Mouse (Mus musculus) lung, embryonic 15.5 days (tissue): ENCODE results near the gene Vps33a. TPM values are rescaled to one million over a fixed set of nuclear protein-coding genes. Genes with fewer than 3 reads are reported as not detected.

ENCODE experiments used
- ATAC-seq: fragments of 200-750 bp; cut with Nextera tagmentation; 2 replicates; pipeline ENCODE4 v1.8.0; 2017; ENCODE audit warnings: moderate number of reproducible peaks, borderline replicate concordance; ENCODE audit not compliant: low FRiP score, low TSS enrichment; ENCODE audit errors: extremely low read depth
- H3K27ac ChIP-seq: fragments of 300-500 bp; sonication (generic); 2 replicates; pipeline ENCODE4 v1.5.1; 2015; ENCODE audit warnings: moderate library complexity, mild to moderate bottlenecking, inconsistent platforms
- H3K27me3 ChIP-seq: fragments of 300-500 bp; sonication (generic); 2 replicates; pipeline ENCODE4 v1.6.1; 2015; ENCODE audit warnings: inconsistent platforms
- H3K36me3 ChIP-seq: fragments of 300-500 bp; sonication (generic); 2 replicates; pipeline ENCODE4 v1.6.1; 2015; ENCODE audit warnings: inconsistent platforms
- H3K4me1 ChIP-seq: fragments of 300-500 bp; sonication (generic); 2 replicates; pipeline ENCODE4 v1.6.1; 2015; ENCODE audit warnings: inconsistent platforms
- H3K4me2 ChIP-seq: fragments of 300-500 bp; sonication (generic); 2 replicates; pipeline ENCODE4 v1.6.1; 2015; ENCODE audit warnings: inconsistent platforms, mild to moderate bottlenecking, moderate library complexity
- H3K4me3 ChIP-seq: fragments of 300-500 bp; sonication (generic); 2 replicates; pipeline ENCODE4 v1.5.1; 2015; ENCODE audit warnings: mild to moderate bottlenecking, inconsistent platforms
- H3K9ac ChIP-seq: fragments of 300-500 bp; sonication (generic); 2 replicates; pipeline ENCODE4 v1.6.1; 2015; ENCODE audit warnings: inconsistent platforms
- H3K9me3 ChIP-seq: fragments of 300-500 bp; sonication (generic); 2 replicates; pipeline ENCODE4 v1.6.1; 2016; ENCODE audit warnings: inconsistent platforms
- WGBS: fragments of 180-500 bp; shearing (Covaris S2); methylation state at CpG from one replicate; pipeline ENCODE4 v1.1.7; 2015; 5-methylcytosine and 5-hydroxymethylcytosine counted together
- microRNA-seq: library from miRNA; unstranded; fragments of <30 nt; microRNA quantifications from one replicate; pipeline ENCODE4, GENCODE M21; 2016
- polyA plus RNA-seq: library from polyadenylated mRNA; unstranded; fragments of >200 nt; fragmentation: Nextera tagmentation; extraction: Ambion mirVana; gene quantifications from 2 replicates; pipeline ENCODE4 v1.2.1, GENCODE M21; 2015

Vps33a gene
- polyA plus RNA-seq, 1 experiment from 2014 or later = 24.7 TPM

DNA sequence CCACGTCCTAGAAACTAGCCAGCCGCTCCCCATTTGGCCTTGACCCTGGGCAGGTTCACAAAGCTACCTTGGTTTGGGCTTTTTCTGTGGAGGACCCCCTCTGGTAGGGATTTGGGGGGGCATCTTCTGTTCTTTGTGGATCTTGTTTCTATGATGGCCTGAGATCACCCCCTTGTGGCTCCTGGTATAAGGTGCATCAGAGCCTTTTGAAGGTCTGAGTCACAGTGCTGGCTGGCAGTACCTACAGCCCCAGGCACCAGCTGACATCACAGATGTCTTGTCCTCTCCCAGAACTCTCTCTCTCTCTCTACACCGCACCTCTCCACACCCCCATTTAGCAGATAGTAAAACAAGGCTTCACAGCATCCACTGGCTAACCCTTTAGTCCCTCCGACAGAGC is 73.1 kb downstream of the Vps33a start:
- no peak overlapping the region for H3K27ac ChIP-seq
- ATAC-seq = no peak
- no peaks in the 10 kb centered on the region for H3K9me3 ChIP-seq
- no peak overlapping the region for H3K4me3 ChIP-seq
- H3K4me2 ChIP-seq = no peak overlapping the region
- H3K4me1 ChIP-seq = peaks cover 8% of the 10 kb centered on the region
- H3K36me3 ChIP-seq = no peaks in the 10 kb centered on the region
- WGBS = 32% methylated on average over 4 of the region's 4 CpGs
- no peak overlapping the region for H3K9ac ChIP-seq
- H3K27me3 ChIP-seq = no peaks in the 10 kb centered on the region; the same call in 1 of the 2 replicates

GRCm38 (mm10) chr5:123489935-123490334 is 82.9 kb downstream of the Vps33a start:
- no peak overlapping the region for H3K4me2 ChIP-seq
- H3K27ac ChIP-seq = no peak overlapping the region
- ATAC-seq = no peak
- H3K4me3 ChIP-seq = no peak overlapping the region
- 56% methylated on average over 9 of the region's 9 CpGs for WGBS
- no peaks in the 10 kb centered on the region for H3K36me3 ChIP-seq
- H3K9ac ChIP-seq = no peak overlapping the region
- H3K9me3 ChIP-seq = no peaks in the 10 kb centered on the region
- 0 out of 2 replicates have a peak, but pooled peaks cover 10% of the 10 kb centered on the region for H3K4me1 ChIP-seq
- no peaks in the 10 kb centered on the region; the same call in 1 of the 2 replicates for H3K27me3 ChIP-seq

- H3K36me3 ChIP-seq = no peaks in the 10 kb centered on the region
- H3K4me3 ChIP-seq = no peak within 1 kb of the TSS
- no peaks in the 10 kb centered on the region; the same call in 1 of the 2 replicates for H3K27me3 ChIP-seq
- no peak within 1 kb of the TSS for H3K9ac ChIP-seq
- no peaks in the 10 kb centered on the region for H3K9me3 ChIP-seq
- peak within 1 kb of the TSS; percentile 48 for H3K4me2 ChIP-seq
- ATAC-seq = no peak
- no peak within 1 kb of the TSS for H3K27ac ChIP-seq
- WGBS = 7% methylated on average over 25 of the region's 25 CpGs
- 0 out of 2 replicates have a peak, but pooled peaks cover 10% of the 10 kb centered on the region for H3K4me1 ChIP-seq
Observed at GRCm38 (mm10) chr5:123489112-123489785, 83.6 kb downstream of the Vps33a start, which contains the start of the genes Lrrc43 and Il31. Lrrc43 (plus strand) TSS chr5:123489305. Il31 (minus strand) TSS chr5:123489489.

DNA sequence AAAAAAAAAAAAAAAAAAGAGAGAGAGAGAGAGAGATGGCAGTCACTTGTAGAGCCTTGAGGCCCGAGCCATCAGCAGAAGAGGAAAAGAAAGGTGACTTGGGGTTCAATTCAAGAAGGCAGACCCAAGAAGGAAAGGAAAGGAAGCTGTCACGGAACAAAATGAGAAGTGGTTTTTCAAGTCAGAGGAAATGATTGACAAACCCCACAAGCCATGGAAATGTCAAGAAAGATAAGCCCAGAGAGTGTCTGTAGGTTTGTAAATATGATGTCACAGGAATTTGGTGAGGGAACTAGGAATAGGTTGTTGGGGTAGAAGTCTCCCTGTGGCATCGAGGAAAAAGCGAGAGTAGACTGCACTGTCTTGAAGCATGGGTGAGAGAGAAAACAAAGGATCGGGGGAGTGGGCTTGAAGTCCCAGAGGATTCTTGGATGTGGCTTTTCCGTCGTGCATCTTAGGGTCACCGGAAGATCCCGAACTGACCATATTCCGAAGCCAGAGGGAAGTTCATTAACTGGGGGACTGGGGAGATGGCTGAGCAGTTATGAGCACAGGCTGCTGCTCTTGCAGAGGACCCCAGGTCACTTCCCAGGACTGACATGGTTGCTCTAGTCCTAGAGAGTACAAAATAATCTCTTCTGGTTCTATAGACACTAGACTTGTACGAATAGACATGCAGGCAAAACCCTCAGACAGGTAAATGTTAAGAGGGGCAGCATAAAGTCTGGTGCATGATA is 85.0 kb downstream of the Vps33a start:
- no peak for ATAC-seq
- Histone ChIP-seq H3K9ac (no peak overlapping the region), H3K4me3 (no peak overlapping the region), H3K27ac (no peak overlapping the region), H3K9me3 (no peaks in the 10 kb centered on the region), H3K4me1 (0 out of 2 replicates have a peak, but pooled peaks cover 10% of the 10 kb centered on the region), H3K36me3 (no peaks in the 10 kb centered on the region), H3K27me3 (no peaks in the 10 kb centered on the region; the same call in 1 of the 2 replicates), H3K4me2 (no peak overlapping the region)
- 73% methylated on average over 11 of the region's 11 CpGs for WGBS

Small RNAs within 50 kb of the gene (microRNA-seq; reads per million reads assigned to microRNA genes)
- 2.8 reads per million, percentile 10 among the genes with 10 or more reads in this experiment for gene Mir7647

Other genes starting within 250 kb of the Vps33a start
- 21.2 and 24.6 TPM in 2 replicates for gene Bcl7a, start 229.2 kb downstream of the Vps33a start, polyA plus RNA-seq
- 17.1 and 20.6 TPM in 2 replicates for gene Mlxip, start 178.2 kb downstream of the Vps33a start, polyA plus RNA-seq
- gene Lrrc43, start 83.7 kb downstream of the Vps33a start, polyA plus RNA-seq = 0.60 and 0.65 TPM in 2 replicates
- not detected in 2 replicates for gene Il31, start 83.5 kb downstream of the Vps33a start, polyA plus RNA-seq
- 0.40 and 0.54 TPM in 2 replicates for gene B3gnt4, start 62.6 kb downstream of the Vps33a start, polyA plus RNA-seq
- 109 and 115 TPM in 2 replicates for gene Diablo, start 48.9 kb downstream of the Vps33a start, polyA plus RNA-seq
- 0.36 and 1.3 TPM in 2 replicates for gene Gm49027, start 47.5 kb downstream of the Vps33a start, polyA plus RNA-seq
- 35.5 and 39.1 TPM in 2 replicates for gene Clip1, start 111.6 kb upstream of the Vps33a start, polyA plus RNA-seq
- 67.1 and 90.4 TPM in 2 replicates for gene Zcchc8, start 148.1 kb upstream of the Vps33a start, polyA plus RNA-seq
- gene Rsrc2, start 176.4 kb upstream of the Vps33a start, polyA plus RNA-seq = 99.7 and 107 TPM in 2 replicates
- 30.3 and 32.3 TPM in 2 replicates for gene Kntc1, start 176.7 kb upstream of the Vps33a start, polyA plus RNA-seq